Mouse (Mus musculus) gastrocnemius, adult 8-10 months (tissue): Measurements from ENCODE around the gene 9630041A04Rik. TPM values are rescaled to one million over a fixed set of nuclear protein-coding genes. Genes with fewer than 3 reads are reported as not detected.

Experiments used
- DNase-seq, 2 experiments: peaks; one replicate each; pipeline ENCODE4 v3.0.0; 2022; ENCODE audit warnings: low spot score in 2 of 2
- total RNA-seq, 4 experiments: library from RNA; stranded (reverse); gene quantifications; 2 replicates each; pipeline ENCODE4 v1.2.4; 2022

Gene 9630041A04Rik
- total RNA-seq, result not detected

DNA sequence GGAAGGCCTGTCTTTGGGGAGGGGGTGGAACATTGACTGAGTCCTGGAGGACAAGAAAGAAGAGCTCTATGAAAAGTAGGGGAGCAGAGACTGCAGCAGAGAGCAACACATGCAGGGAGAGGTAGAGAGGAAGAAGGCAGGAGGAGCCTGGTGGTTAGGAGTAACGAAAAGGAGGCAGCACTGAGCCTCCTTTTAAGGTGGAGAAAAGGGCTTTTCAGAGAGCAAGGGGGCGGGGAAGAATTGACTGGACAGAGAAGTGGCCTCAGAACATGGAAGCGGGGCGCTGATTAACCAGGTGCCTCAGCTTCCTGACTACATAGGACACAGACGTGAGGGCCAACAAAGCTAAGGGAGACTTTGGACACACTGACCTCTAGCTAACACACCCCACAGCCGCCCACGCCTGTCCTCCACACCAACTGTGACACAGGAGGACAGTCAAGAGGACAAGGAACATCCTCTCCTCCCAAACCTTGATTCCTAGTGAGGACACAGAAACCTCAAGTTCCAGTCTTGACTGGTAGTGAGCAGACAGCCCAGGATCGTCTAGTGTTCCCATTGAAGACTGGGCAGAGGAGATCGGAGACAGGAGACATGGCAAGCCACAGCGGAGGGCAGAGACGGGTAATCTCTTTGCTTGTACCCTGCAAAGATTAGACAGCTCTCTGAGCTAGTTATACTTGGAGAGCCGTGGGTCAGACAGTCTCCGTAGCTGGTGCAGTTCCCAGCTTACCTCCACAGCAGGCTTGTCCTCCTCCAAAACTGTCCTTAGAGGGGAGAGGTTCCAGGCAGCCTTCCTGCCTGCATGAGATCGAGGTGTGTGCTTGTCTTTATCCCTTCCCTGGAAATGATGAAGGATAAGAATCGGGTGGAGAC is at the start of gene 9630041A04Rik:
TSS of gene 9630041A04Rik (plus strand) at position 246 of the 876 bp plus-strand sequence.
- DNase-seq, result no peak

DNA sequence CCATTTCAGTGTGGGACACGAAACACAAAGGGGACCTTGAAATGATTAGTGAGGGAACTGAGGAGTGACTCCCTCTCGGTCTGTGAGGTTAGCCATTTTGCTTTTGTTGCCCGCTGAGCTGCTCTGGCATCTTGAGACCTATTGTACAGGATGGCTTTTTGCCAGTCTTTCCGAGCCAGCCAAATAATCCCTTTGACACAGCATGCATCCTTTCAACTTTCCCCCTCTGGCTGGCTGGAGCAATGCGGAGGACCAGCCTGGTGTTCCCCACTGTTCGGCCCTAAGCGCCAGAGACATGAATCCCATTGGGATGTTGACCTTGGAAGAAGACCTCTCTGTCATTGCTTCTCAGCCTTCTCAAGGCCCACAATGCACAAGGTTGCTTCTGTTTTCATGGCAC is 37.7 kb upstream of the 9630041A04Rik start:
- no peak for DNase-seq

DNA sequence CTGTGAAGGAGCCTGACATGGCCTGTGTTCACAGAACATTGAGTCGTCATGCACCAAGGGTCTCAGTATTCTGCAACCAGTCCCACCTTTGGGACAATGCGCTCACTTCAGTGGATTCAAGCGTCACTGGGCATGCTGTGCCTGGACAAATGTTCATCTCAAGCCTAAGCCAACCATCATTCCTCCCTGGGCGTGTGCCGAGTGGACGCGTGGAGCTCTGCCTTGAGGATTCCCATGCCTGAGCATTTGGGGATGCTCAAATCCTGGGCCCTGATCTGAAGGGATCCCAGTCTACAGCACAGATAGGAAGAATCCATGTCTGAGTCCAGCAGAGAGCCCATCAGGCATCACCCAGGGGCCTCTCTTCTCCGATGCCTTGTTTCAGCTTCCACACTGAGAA is 36.0 kb upstream of the 9630041A04Rik start:
- no peak for DNase-seq

DNA sequence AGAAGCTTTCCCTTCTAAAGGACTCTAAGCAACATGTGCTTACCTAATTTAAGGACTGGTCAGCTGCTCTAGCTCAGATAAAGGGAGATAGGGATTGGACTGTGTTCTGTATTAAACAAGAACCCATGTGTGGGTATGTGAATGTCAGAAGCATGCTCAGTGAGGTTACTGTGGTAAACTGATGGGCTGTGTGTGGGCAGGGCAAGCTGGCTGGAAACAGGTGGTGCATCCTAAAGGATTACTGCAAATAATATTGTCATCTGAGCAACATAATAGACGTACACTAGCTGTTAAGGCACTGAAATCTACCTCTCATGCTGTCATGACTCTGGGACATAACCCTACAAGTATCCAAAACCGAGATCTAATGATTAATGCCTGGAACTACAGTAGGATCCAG is 28.0 kb upstream of the 9630041A04Rik start:
- no peak for DNase-seq

DNA sequence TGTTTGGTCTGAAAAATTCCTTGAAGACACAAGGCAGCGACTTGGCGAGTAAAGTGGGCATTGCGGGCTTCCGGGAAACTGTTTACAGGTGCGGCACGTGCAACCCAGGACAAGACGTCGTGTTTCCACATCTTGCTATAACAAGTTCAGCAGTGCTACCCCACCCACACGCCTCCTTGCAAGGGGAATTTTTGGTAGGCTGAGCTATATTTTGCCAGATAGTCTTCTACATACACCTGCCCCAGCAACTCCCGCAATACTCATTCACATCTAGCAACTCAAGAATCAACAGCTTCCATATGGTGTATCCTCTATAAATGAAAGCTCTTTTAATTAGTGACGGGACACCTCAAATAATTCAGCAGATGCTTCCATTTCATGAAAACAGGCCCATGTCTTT is 20.5 kb upstream of the 9630041A04Rik start:
- DNase-seq, result no peak

DNA sequence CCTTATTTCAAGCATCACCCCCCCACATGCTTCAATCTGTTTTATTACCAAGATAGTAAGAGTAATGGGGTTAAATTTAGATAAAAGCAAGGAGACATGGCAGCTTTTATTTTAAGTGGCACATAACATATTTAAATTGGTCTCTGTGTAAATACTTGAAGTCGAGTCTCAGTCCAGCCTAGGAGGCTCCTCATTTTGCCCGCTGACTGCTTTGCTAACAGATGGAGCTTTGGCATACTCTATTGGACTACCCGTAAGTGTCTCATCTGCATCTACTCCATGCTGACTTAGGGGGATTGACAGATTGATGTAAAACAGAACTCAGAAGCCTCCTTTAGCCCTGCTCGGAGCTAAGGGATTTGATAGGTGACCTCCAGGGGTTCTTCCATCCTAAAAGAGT is 17.7 kb upstream of the 9630041A04Rik start:
- no peak for DNase-seq

DNA sequence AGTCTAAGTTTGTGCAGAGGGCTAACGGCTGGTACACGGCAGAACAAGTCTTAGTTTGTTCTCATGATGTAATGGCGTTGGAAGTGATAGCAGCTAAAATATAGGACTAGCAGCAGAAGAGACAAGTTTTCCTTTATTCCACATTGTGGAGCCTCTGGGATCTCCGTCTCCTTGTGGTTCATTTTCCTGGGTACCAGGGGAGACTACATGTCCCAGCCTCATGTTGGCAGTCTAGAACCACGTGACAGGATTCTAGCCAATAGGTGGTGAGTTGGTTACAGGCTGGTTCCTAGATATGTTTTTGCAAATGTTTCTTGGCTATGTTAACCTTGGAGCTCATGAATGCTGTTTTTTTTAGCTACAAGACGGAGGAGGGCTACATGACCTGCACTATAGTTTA is 15.9 kb upstream of the 9630041A04Rik start:
- DNase-seq, result no peak

DNA sequence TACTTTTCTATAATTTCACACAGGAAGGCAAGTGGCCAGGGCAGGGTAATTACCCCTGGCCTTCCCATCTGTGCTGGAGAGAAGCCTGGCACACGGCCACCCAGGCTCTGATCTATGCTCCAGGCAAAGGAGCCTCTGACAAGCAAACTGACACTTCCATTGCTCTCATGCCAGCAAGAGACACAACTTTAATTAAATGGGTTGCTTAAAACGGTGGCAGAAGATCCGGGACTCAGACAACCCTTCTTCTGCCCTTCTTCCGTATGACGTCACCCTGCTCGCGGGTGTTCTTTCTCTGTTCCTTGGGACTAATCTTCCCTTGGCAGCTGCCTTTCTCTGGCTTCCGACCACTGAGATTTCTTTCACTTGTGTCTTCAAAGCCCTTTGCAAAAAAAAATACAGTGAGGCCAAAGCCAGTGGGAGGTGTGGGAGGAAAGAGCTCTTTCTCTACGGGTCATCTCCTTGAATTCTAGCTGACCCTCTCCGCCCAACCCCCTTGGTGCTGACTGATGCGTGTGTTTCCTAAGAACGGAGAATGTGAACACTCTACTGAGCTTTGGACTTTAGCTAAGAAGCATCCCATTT is 932 bp downstream of the 9630041A04Rik start:
- peak; percentile 15 to 63 for DNase-seq

DNA sequence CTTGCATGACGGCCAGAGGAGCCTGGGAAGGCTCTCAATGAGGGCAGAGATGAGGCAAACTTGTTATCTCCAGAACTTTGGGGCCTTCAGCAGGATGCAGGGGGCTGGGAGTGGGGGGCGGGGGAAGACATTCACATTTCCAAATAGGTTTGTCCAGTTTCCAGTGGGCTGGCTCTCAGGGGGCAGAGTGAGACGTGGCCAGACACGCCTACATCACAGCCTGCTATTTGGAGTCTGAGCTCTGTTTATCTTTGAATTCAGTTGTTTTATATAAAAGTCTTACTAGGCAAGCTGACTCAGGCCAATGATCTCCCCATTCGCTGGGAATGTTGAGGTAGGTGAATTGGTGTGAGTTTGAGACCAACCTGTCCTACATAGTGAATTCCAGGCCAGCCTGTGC is 1.5 kb downstream of the 9630041A04Rik start:
- DNase-seq, result no peak

DNA sequence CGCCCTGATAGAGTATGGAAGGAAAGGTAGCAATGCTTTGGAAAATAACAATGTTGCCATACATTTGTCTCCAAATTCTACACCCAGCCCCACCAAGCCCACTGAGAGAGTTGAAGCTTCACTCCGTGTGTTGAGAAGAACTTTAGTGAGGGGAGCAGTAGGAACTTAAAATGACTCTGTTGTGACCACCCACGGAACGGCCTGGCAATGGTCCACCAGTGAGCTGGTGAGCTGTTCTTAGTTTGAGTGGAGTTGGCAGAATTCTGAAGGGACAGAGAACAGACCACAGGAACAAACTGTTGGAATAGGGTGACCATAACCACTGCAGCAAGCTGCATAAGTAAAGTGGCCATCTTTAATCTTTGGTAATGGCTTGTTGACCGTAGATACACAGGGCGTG is 7.0 kb downstream of the 9630041A04Rik start:
- no peak for DNase-seq

DNA sequence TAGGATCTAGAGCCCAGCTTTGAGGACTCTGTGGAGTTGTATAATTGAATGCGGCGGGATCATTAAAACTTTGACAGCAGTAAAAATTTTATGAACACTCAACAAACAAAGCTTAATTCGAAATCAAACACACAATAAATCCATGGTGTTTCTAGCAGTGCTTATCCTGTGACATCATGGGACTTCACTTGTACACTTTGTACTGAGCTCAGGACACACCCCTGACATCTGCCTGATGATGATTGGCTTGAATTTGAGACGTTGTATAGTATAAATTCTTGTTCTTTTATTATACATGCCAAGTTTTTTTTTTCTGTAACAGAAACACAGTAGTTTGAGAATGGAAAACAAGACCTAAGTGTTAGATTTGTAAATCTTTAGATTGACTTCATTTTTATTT is 8.4 kb downstream of the 9630041A04Rik start:
- DNase-seq, result no peak

DNA sequence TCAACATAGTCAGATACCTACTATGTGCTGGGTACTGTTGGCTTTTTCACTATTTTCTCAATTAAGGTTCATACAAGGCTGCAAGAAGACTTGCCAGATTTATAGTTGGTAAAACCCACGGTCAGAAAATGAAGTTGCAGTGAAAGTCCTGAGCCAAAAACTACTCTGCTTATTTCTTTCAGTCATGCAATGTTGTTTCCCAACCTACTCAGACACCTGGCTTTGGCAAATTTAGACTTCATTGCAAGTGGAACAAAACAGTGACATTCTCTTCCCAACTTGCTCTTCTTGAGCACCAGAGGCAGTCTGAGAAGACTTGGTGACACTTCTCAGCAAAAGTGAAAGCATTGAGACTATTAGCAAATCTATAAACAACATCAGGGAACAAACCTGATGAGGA is 13.7 kb downstream of the 9630041A04Rik start:
- DNase-seq, result no peak

DNA sequence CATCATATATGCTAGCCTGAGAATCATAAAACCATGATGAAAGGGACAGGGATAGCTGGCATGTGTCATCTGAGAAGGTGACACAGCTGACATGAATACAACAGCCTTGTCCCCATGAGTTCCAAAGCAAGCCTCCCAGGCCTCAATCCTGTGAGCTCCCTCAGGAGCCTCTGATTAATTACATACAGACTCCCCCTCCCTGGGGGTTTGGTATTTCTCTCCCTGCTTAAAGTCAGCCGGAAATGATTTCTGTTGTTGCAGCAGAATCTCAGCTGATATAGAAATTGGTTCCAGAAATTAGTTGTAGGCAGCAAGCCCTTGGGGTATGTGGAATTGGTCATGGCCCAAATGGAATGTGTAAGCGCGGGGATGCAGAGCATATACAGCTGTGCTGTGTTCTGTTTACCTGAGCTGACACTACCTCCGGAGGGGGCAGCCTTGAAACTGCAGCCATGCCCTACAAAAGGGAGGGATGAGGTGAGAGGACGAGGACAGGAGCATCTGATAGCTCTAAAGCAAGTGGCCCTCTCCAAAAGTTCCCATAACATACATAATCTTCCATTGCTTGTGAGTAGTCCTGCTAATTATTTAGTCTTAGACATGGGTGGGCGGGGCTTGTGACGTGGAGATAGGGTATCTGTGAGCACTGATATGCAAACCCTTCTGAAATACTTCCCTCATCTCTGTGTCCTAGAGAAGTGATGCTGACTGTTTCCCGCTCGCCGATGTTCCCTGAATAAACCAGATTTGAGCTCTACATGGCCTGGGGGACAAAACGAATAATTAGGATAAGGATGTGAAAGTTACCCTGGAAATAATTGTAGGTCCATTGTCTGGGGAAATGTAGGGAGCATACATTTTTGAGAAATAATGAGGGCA is 15.7 kb downstream of the 9630041A04Rik start:
- no peak for DNase-seq

DNA sequence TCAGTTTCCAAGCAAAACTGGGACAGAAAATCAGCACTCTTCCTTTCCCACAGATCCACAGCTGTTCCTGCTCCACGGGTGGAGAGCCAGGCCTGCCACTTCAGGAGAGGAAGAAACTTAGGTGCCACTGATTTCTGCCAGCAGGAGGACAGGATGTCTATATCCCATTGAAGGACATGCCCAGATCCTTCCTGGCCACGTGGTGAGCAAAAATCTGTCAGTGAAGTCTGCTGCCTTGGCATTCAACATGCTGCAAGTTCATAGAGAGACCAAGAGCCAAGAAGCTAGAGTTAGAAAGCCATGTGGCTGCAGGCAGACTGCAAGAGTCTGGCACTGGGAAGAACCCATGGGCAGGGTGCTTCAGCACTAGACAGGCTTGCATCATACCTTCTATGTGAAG is 21.7 kb downstream of the 9630041A04Rik start:
- DNase-seq, result no peak

DNA sequence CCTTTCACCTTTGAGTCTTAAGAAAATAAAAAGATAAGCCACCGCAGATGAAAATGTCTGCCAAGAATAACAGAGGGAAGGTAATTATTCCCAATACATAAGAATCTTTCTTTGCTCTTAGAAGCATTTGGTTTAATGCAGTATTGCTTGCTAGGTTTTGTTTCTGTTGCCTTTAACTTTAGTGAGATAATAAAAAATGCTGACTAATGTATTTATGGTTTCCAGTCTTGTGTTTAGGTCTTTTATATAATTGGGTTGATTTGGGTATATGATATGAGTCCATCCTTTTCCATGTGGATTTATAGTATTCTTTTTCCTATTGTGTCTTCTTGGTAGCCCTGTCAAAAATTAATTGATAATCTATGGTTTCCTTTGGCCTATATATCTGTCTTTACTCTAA is 36.2 kb downstream of the 9630041A04Rik start:
- DNase-seq, result no peak

DNA sequence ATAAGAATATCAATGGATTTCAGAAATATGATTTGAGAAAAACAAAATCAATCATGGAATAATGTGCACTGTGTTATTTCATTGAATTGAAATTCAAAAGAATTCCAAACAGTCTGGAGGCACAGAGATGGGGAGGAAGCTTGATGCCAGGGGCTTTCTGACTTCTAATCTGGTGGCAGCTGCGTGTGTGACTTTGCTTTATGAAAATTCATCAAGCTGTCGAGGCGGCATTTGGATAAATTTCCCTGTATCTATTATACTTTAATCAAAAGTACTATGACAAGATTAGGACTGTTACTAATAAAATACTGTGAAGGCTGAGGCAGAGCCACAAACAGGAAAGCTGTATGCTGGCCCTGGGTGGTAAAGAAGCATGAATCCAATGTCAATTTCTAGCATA is 41.8 kb downstream of the 9630041A04Rik start:
- DNase-seq, result no peak

DNA sequence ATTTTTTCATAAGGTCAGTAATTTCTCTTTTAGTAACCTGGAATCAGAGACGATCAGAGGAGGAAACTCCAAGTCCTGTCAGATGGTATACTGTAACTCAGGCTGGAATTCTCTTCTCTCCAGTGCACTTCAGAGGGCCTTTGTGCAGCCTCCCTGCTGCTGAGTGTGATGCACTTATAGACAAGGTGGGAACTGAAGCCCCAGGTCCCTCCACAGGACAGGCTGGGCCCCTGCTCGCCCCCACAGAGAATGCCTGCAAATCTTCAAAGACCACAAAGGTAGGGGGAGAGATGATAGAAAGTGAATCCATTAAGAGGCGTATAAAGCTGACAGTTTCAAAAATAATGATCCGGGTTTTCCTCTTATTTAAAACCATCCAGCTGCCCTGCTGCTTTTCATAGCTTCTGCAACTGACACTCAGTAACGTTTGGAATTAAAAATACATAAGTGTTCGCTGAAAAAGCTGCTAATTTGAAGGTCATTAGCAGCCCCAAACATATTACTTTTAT is 46.2 kb downstream of the 9630041A04Rik start:
- DNase-seq, result no peak

DNA sequence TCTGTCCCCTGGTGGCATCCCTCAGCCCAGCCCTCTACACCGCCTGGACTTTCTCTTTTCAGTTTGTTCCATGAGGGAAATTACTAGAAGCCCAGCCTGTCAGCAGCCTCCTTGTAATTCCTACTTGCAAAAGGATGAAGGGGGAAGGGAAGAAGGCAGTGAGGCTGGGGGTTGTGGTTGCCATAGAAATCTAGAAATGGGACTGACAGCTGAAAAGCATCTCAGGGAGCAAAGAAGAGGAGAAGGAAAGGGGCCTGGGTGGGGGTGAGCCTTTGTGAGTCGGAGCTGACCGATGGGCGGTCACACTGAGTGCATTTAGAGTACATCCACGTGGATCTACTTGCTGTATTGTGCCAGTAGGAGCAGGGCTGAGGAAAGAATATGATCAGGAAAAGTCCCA is 47.2 kb downstream of the 9630041A04Rik start:
- DNase-seq, result no peak

DNA sequence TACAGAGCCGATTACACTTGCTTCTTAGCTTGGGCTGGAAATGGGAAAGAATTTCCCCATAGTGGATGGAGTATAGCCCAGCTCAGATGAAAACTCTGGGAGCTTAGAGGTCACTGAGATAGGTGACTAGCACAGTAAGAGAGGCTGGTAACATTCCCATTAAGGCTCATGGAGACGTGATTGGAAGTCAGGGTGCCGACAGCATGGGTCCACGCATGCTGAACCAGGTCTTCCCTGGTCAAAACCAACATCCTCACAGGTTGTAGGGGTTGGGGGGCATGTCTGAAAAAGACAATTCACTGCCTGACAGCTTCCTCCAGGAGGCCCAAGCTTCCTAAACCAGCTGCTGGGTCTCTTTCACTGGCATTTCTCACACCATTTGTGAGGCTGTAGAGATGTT is 47.9 kb downstream of the 9630041A04Rik start:
- DNase-seq, result no peak

DNA sequence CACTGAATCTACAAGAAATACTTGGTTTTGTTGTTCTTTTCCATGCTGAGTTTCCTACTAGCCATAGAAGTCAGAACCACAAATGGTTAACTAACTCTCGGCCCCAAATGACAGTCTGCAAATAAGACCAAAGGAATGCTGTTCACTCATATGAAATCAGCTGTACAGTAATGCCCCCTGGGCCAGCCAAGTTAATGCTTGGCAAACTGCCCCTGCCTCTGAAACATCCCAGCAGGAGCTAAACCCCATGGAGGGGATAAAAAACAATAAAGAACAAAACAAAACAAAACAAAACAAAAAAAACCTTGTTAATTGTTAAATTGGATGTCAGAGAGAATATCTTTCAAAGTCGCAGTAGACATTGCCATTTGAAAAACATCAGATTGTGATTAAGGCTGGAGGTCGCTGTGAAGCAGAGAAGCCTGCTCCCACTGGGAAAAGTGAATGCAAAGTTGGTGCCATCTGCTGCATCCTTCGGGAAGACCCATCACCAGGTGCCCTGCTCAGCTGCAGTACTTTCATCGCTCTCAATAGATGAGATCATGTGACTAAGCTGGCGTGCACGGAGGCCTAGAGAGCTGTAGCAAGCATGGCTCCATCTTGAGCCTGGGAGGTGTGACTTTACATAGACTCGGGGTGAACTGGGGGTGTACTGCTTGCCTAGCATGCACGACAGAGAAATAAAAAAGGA is 49.7 kb downstream of the 9630041A04Rik start:
- no peak for DNase-seq

DNA sequence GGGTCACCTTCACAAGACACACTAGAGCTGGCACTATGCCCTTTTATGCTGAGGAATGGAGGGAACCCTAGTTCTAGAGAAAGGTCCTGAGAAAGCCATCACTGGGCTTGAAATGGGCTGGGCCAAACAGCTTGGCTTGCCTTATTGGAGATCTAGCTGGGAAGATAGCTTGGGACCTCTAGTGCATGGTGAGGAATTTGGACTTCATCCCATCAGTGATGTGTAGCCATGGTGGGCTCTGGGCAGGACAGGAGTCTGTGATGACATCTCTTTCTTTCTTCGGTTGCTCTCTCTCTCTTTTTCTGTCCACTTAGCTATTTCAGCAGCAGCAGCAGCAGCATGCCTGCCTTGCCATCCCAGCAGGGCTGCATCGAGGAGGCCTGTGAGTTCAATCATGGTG is 53.4 kb downstream of the 9630041A04Rik start:
- no peak for DNase-seq
